Mouse (Mus musculus) liver, embryonic 14.5 days (tissue): ENCODE data around the gene Dok5.

Experiments used
- CTCF ChIP-seq: IDR thresholded peaks from 2 replicates; pipeline ENCODE4 v1.5.1; 2016; ENCODE audit warnings: antibody characterized with exemption, low read depth, control low read depth
- EP300 ChIP-seq: IDR thresholded peaks from 2 replicates; pipeline ENCODE4 v1.6.1; 2016; ENCODE audit warnings: antibody characterized with exemption, low read depth

DNA sequence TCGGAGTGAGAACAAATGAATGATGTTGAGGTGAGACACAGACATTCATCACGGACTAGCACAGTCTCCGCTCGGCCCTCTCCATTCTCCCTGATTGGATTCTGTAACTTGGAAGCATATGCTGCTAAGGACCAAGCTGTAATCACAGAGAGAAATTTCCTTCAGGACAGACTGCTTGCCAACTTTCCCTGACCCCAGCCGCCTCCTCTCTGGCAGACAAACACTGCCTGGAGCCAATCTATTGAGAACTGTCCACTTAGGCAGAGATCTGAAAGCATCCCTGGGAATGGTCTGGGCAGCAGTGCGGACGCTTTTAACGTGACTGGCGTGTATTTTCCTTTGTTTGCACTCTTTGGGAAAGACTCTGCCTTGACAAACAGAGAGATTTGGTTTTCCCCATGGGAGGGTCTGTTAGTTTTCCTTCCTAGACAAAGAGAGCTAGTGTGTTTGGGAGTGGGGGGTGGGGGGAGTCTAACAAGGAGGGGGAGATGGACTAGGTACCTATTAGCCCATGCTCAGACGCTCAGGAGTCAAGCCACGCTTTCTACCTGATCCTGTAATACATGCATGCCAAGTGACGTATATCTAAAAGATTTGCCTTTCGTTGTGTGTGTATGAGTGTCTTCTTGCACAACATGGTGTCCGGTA, 25.7 kb downstream of the Dok5 start:
- TF ChIP-seq EP300 (no peak), CTCF (no peak)
